Mouse (Mus musculus) spleen, adult 12 weeks (tissue): ENCODE data around the gene Pirt.

Experiments
- DNase-seq: peaks from one replicate; pipeline ENCODE4 v3.0.0; 2022; ENCODE audit warnings: low spot score

The Pirt gene

GRCm38 (mm10) chr11:66946521-66946920 is 34.7 kb downstream of the Pirt start:
- DNase-seq = no peak

GRCm38 (mm10) chr11:66946922-66947321 is 35.1 kb downstream of the Pirt start:
- DNase-seq = no peak

- DNase-seq = no peak
These were observed 44.5 kb downstream of the Pirt start, which contains the start of gene Tmem238l for GRCm38 (mm10) chr11:66956303-66956702. Gene Tmem238l (plus strand): TSS chr11:66956638.

- DNase-seq = no peak
These were observed 49.0 kb downstream of the Pirt start for GRCm38 (mm10) chr11:66960797-66961196.

- no peak for DNase-seq
These were observed 49.8 kb downstream of the Pirt start for GRCm38 (mm10) chr11:66961447-66962176.

- DNase-seq = no peak
These were observed 51.7 kb downstream of the Pirt start for GRCm38 (mm10) chr11:66963462-66963861.

GRCm38 (mm10) chr11:66966500-66967116 is 54.8 kb downstream of the Pirt start:
- DNase-seq = no peak

- DNase-seq = no peak
These were observed 56.8 kb downstream of the Pirt start for GRCm38 (mm10) chr11:66968575-66968974.

- DNase-seq = no peak
These were observed 61.7 kb downstream of the Pirt start for GRCm38 (mm10) chr11:66973507-66973906.

- DNase-seq = no peak
These were observed 64.0 kb downstream of the Pirt start for GRCm38 (mm10) chr11:66975606-66976330.
